Mouse (Mus musculus): Measurements from ENCODE around the gene Rp9.
"Not testable (repeated sequence)": the region's sequence is repeated elsewhere in the genome, so short reads cannot be mapped to it uniquely, and the experiment has no call there.

Gene Rp9

DNA sequence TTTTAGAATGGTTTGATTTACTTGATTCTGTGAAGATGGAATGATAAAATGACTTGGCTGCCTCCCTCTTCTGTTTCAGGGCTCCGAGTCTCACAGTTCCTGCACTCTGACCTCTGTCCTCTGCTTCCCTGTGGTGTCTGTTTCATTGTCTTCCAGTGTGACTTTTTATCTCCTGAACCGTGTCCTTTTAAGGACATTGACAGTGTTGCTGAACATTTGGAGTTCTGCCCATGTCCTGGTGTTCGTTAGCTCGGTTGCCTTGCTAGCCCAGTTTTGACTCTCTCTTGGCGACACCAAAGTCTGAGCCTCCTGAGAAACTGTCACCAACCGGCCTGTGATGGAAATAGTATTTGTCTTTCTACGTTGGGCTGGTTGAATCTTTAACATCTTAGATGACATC is 49.1 kb downstream of the Rp9 start:
- in situ Hi-C loops (cut with MboI) = no loop called here

DNA sequence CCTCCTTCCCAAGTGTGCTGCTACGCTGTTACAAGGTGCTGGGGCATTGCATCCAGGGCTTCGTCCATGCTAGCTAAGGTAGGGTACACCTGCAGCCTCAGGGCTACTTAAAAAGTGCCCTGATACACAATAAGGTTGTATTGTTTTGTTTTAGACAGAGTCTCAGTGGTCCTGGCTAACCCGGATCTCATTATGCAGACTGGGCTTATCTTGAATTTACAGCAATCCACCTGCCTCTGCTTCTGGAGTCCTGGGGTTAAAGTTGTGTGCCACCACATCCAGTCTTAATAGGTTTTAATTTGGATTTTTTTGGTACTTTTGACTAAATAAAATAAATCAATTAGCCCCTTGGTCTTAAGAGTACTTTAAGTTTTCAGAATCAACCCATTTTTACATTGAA is 49.7 kb downstream of the Rp9 start:
- in situ Hi-C loops (cut with MboI) = no loop called here

DNA sequence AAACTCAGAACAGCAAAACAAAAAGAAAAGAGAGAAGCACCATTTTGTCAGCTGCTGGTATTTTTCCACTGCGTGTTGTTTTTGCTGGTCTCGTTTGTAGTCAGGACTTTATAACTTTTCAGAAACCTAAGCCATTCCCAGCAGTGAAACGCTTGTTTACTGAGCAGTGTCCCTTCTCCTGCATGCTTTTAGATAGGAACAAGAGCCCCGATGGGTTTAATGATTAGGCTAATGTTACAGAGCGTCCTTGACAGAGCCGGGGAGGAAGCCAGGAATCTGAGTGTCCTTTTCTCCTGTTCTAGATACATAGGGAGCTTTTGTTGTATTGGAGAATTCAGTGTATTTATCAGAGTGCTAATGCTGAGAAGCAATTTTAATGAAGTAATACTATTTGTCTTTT is 52.0 kb downstream of the Rp9 start:
- in situ Hi-C loops (cut with MboI) = no loop called here

DNA sequence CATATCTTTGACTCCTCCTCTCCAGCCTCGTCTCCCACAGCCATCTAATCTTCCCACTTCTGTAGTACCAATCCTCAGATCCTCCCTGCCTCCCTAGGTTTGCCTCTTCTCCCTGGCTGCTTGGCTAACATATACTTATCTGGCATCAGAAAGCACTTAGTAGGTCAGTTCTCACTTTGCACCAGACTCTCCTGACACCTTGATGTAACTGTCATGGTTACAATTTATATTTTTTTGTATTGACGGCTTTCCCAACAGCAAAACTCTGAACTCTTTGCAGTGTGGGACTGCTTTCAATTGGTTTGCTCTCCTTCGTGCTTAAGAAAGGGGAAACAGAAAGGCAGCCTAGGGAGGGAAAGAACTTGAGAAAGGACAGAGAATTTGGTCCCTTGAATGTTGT is 53.4 kb downstream of the Rp9 start:
- in situ Hi-C loops (cut with MboI) = no loop called here

DNA sequence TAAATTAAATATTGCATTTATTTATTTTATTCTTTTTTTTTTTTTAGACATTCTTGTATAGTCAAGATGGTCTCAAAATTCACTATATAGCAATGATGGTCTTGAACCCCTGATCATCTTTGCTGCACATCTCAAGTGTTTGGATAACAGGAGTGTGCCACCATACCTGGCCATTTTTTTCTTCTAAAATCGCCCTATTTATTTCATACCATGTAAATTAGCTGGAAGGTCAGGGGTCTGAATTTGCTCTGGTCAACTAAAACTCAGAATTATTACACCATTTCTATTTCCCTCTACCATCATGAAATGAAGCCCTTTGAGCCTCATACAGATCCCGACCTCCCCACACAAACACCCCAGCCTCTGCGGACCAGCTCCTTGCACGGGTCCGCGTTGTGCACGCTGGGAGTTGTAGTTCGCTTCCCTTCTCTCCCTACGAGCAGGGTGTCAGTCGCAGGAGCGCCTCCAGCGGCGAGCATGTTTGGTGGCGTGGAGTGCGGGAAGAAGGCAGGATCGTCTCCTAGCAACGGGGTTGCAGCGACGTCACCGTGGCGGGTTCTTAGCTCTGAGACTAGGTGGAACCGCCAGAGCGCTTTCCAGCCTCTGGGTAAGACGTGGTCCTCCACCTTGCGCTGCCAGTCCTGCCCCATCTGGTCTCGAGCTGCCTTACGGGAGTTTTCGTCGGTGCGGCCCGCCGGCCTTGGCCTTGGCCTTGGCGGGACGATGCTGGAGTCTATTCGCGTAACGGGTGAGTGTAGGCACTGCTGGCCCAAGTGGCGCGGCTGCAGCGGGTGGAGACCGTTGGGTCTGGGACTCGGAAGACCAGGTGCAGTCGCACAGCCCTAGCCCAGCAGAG is 58.3 kb downstream of the Rp9 start, which contains the start of gene 9530077C05Rik:
9530077C05Rik (plus strand) TSS at position 512 of the 856 bp plus-strand sequence.
- in situ Hi-C loops (cut with MboI) = no loop called here

DNA sequence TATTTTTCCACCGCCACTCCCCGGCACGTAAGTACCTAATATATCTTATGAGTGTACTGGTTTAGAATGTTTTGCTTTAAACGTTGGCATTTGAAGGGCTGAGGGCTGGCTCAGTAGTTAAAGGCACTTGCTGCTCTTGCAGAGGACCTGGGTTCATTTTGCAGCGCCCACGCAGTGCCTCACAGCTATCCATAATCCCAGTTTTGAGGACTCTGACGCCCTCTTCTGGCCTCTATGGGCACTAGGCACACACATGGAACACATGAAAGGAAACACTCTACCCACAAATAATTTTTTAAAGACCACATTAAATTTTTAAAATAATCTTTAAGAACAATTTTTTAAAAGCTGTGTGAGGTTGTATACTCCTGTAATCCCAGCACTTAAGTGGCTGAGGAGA is 60.0 kb downstream of the Rp9 start:
- in situ Hi-C loops (cut with MboI) = no loop called here

DNA sequence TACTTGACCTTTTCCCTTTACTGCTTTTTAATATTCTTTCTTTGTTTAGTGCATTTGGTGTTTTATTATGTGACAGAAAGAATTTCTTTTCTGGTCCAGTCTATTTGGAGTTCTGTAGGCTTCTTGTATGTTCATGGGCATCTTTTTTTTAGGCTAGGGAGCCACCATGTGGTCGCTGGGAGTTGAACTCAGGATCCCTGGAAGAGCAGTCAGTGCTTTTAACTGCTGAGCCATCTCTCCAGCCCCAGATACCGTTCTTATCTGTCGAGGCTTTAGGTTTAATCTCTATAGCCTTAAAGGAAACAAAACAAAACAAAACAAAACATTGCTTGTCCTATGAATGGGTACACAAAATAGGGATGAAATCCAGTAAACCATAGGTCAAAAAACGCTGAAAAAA is 61.2 kb downstream of the Rp9 start:
- in situ Hi-C loops (cut with MboI) = not testable (repeated sequence)

DNA sequence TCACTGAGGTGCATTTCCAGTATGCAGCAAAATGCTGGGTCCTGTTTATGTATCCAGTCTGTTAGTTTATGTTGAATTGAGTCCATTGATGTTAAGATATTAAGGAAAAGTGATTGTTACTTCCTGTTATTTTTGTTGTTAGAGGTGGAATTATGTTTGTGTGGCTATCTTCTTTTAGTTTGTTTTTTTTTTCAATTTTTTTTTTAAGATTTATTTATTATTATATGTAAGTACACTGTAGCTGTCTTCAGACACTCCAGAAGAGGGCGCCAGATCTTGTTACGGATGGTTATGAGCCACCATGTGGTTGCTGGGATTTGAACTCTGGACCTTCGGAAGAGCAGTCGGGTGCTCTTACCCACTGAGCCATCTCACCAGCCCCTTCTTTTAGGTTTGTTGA is 61.9 kb downstream of the Rp9 start:
- in situ Hi-C loops (cut with MboI) = not testable (repeated sequence)

DNA sequence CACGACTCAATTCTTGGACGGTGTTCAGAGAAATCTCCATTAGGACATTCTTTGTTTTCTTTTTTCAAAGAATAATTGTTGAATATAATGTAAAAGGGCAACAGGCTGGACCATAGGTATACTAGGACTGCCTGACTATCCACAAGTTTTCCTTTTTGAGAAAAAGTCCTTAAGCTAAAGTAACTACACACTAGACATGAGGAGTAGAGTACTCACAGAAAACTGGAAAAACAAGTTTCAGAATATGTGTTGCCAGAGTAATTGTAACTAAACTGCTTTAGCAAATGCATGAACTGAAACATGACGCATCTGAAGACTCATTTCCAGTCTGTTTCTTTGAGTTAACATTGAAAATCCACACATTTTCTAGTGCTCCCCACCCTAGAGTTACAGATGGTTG is 64.1 kb downstream of the Rp9 start:
- in situ Hi-C loops (cut with MboI) = no loop called here

DNA sequence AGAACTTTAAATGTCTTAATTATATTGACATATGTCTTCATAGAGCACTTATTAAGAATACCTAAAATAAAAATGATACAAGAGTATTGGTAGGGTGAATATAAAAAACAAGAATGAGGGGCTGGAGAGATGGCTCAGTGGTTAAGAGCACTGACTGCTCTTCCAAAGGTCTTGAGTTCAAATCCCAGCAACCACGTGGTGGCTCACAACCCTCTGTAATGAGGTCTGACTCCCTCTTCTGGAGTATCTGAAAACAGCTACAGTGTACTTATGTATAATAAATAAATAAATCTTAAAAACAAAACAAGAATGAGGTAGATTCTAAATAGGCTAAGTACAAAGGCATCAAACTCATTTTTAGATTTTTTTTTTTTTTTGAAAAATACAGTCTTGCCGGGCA is 66.0 kb downstream of the Rp9 start:
- in situ Hi-C loops (cut with MboI) = not testable (repeated sequence)

DNA sequence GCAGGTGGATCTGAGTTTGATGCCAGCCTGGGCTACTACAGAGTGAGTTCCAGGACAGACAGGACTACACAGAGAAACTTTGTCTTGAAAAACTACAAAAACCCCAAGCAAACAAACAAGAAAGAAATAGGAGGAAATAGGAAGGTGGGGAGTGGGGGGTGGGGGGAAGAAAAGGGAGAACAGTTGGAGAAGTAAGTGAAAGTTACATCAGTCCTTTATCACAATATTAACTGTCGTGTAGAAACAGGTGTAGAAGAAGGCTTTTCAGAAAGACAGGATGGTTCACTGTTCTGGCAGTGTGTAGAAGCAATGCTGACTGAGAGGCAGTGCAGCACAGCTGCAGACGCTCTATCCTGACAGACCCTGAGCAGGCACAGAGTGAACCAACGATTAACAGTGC is 66.6 kb downstream of the Rp9 start:
- in situ Hi-C loops (cut with MboI) = no loop called here

DNA sequence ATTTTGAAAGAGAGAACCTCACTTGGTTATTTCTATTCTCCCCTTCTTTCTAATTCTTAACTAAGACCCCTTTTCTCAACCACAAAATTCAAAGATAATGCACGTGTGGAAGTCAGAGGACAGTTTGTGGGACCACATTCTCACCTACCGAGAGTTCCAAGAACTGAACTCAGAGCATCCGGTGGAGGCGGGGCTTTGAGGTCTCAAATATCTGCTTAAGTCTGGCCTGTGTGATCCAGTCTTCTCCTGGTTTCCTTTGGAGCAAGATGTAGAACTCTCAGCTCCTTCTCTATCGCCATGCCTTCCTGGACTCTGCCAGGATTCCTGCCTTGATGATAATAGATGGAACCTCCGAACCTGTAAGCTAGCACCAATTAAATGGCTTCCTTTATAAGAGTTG is 67.5 kb downstream of the Rp9 start:
- in situ Hi-C loops (cut with MboI) = no loop called here

DNA sequence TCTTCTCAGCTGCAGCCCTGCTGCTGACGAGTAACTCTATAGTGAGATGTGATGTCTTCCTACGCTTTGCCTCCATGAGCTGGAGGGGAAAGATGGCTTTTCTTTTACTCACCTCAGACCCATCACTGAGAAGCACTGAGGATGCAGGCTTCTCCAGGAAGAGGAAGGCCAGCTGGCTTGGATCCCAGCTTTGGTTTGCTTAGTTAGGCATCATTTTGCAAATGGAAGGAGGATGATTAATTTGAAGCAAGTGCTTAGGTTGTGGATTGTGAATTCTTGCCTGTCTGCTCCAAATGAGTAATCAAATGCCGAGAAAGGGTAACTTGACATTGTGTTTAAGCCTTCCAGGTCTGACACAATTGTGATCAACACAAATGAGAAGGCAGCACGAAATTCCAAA is 70.5 kb downstream of the Rp9 start:
- in situ Hi-C loops (cut with MboI) = no loop called here

DNA sequence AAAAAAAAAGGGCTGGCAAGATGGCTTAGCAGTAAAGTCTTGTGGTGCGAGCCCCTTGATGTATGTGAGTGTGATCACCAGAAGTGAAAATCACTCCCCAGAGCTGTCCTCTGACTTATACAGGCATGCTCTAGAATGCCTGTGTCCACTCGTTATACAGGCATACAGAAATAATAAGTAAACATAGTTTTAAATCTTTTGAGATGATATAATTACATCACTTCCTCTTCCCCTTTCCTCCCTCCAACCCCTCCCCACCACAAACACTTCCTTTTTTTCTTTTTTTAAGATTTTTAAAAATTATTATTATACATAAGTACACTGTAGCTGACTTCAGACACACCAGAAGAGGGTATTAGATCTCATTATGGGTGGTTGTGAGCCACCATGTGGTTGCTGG is 74.8 kb downstream of the Rp9 start:
- in situ Hi-C loops (cut with MboI) = no loop called here

DNA sequence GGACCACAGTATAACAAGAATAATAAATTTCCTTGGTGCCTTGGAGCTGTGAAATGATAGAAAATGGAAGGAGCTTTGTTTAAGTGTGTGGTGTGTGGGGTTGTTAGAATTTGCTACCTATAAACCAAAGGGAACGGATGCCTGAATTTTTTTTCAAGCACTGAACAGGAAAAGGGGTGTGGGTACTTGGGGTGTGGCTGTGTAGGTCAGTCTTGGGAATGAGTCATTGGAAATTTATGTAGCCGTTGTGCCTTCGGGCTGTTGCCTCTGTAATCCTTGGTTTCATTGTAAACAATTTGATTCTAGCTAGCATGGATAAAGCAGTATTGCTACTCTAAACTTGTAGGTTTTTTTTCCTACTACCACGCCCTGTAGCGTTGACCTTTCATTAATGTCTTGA is 79.2 kb downstream of the Rp9 start:
- in situ Hi-C loops (cut with MboI) = no loop called here

DNA sequence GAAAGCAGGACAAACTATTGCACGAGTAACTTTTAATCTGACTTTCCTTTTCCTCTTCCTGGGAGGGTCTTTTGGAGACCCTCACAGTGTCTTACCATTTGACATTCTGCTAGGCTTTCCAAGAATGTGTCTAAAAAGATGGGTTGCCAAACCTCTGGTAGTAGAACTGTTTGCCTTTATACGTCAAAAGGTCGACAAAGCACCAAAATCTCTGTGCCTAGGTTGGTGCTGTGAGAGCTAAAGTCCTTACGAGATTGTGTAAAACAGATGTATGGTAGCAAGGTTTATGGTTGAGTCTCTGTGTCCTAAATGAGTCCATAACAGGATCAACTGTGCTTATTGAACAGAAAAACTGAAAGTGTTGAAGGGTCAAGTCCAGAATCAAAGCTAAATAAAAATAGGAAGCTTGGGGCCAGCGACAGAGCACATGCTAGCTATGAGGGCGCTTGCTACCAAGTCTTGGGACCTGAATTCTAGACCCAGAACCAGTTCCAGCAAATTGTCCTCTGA is 79.8 kb downstream of the Rp9 start:
- in situ Hi-C loops (cut with MboI) = no loop called here

DNA sequence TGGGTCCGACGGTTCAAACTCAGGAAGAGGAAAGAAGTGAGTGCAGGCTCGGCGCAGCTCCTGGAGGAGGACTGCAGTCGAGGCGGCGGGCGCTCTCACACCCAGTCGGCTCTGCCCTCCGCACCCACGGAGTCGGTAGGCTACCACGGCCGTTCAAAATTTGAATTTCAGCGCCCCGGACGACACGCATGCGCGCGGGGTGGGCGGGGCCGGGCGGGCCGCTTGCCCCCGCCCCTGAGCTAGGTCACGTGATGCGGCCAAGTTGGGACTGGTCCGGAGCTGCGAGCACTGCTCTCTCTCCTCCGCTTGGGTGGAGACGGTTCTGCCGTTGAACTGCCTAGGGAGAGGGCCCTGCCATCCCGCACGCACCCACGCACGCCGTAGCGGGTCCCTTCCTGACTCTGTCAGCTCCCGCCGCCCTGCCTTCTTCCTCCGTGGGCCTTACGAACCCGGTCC is 80.5 kb downstream of the Rp9 start, which contains the start of gene Anln:
Anln (minus strand) TSS at position 168 of the 456 bp plus-strand sequence.
- in situ Hi-C loops (cut with MboI) = no loop called here

DNA sequence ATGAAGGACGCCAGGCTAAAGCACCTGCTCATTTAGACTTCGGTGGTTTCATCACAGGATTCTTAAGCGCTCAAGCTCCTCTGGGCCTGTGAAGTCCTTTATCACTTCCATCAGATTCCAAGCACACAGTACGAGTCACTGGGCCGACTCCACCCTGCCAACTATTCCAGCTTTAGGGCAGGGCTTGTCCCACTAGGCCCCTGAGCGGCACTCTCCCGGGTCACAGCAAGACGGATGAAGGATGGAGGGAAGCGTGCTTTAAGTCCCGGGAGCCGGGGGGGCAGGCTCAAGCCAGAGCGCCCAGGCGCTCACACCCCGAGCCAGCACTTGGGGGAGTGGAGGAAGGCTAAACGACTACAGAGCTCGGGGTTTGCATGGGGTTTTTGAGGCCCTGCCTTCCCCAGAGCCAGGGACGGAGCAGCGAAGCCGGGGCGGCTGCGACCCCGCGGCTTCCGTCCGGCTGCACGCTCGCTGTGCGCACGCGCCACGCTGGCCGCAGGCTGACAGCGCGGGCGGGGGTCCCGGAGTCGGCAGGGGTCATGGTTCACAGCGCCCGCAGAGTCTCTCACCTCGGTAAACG is 81.1 kb downstream of the Rp9 start:
- in situ Hi-C loops (cut with MboI) = no loop called here

DNA sequence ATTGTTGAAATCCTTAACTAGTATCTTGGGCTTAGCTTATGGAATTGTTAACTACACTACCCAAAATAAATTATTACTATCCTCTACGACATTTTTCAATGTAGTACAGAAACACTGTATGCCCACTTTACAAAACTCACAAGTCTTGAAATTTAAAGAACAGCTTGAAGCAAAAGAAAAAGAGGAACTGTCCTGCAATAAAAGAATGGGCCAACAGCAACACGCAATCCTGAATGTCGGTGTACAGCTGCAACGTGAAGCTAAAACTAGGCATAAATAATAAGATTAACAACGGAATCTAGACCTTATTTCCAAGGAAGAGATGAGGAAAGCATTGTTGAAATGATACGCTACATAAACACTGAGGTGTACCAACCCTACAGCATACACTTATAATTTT is 81.6 kb downstream of the Rp9 start:
- in situ Hi-C loops (cut with MboI) = no loop called here

DNA sequence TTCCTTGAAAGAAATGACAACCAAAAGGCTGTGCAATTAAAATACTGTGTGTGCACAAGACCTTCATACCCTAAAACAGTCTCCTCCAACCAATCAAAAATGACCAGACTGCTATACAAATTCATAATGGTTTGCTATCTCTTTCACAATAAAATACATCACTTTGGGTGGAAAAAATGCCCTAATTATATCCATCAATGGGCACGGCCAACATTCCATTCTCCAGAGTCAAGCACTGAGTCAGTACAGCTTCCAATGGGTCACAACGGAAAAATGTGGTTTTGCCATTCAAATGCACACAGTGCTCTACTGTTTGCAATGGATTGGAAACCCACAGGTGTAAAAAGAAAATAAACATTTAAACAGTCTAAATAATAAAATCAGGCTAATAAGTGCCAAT is 83.7 kb downstream of the Rp9 start:
- in situ Hi-C loops (cut with MboI) = no loop called here

DNA sequence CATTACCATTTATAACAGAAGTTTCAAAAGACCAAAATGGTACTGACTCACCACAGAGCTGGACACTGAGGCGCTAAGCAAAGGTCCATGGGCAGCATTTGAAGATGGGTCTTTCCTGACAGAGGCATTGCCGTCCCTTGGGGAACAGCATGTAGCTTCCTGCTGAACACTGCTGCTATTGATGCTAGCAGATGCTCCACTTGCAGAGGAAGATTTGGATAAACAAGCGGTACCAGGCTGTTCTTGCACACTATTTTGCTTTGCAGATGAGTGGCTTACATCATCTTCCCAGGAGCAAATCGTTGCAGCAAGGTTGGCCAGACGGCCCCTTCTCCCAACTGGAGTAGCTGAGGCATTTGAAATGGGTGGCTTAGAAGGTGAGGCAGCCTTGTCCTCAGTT is 93.5 kb downstream of the Rp9 start:
- in situ Hi-C loops (cut with MboI) = no loop called here

DNA sequence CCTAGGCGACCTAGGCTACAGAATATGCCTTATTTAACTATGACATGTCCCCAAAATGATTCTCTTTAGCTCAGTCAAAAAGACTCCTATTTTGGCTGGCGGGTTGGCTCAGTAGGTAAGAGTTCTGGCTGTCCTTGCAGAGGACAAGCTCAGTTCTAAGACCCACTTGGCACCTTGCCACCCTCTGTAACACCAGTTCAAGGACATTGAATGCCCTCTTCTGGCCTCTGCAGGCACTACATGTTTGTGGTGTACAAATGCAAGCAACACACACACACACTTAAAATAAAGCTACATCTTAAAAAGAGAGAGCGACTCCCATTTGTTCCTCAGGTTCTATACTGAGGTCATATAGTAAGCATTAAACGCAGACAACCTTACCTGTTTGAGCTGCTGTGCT is 96.8 kb downstream of the Rp9 start:
- in situ Hi-C loops (cut with MboI) = no loop called here

DNA sequence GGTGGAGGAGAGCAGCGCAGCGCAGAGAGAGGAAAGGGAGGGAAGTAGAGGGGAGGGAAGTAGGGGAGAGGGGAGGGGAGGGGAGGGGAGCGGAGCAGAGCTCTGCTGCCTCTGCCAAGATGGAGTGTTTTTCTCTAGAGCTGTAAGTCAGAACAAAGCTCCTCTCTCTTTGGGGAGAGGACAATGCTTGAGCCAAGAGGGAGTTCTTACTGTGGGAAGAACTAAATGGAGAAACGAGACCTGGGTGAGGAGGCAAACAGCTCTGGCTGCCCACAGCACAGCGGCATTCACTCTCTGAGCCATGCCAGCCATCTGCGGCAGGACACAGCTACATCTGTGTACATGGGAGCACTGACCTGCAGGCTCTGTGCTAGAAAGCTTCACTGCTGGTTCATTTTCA is 101.5 kb downstream of the Rp9 start:
- in situ Hi-C loops (cut with MboI) = no loop called here
